Mouse (Mus musculus) brain, embryonic 18.5 days (tissue): ENCODE results near the gene Slc25a30.
"Not testable (repeated sequence)": the region's sequence is repeated elsewhere in the genome, so short reads cannot be mapped to it uniquely, and the experiment has no call there.

Experiments used
- DNase-seq: peaks from one replicate; pipeline ENCODE4 v3.0.0-alpha.2; 2012; ENCODE audit warnings: low read depth, low spot score

Gene Slc25a30

GRCm38 (mm10) chr14:75793110-75793509 is 6.3 kb upstream of the Slc25a30 start:
- DNase-seq = no peak

GRCm38 (mm10) chr14:75791372-75791771 is 4.5 kb upstream of the Slc25a30 start:
- DNase-seq = no peak

GRCm38 (mm10) chr14:75790411-75790996 is 3.7 kb upstream of the Slc25a30 start:
- no peak for DNase-seq

GRCm38 (mm10) chr14:75789291-75789690 is 2.5 kb upstream of the Slc25a30 start:
- DNase-seq = no peak

GRCm38 (mm10) chr14:75787794-75788175 is 948 bp upstream of the Slc25a30 start:
- no peak for DNase-seq

- peak; percentile 26 for DNase-seq
Measured at GRCm38 (mm10) chr14:75786424-75786867, 391 bp downstream of the Slc25a30 start.

- no peak for DNase-seq
Measured at GRCm38 (mm10) chr14:75779913-75780312, 6.9 kb downstream of the Slc25a30 start.

- no peak for DNase-seq
Measured at GRCm38 (mm10) chr14:75776637-75777036, 10.2 kb downstream of the Slc25a30 start.

GRCm38 (mm10) chr14:75773431-75773830 is 13.4 kb downstream of the Slc25a30 start:
- no peak for DNase-seq

GRCm38 (mm10) chr14:75772407-75772806 is 14.4 kb downstream of the Slc25a30 start:
- DNase-seq = not testable (repeated sequence)

GRCm38 (mm10) chr14:75771101-75771501 is 15.7 kb downstream of the Slc25a30 start:
- DNase-seq = no peak

GRCm38 (mm10) chr14:75769334-75769733 is 17.5 kb downstream of the Slc25a30 start:
- DNase-seq = no peak

GRCm38 (mm10) chr14:75768275-75768608 is 18.6 kb downstream of the Slc25a30 start:
- DNase-seq = no peak

GRCm38 (mm10) chr14:75767492-75768274 is 19.2 kb downstream of the Slc25a30 start:
- peak; percentile 51 for DNase-seq

GRCm38 (mm10) chr14:75761028-75761805 is 25.6 kb downstream of the Slc25a30 start:
- no peak for DNase-seq

GRCm38 (mm10) chr14:75758401-75758800 is 28.4 kb downstream of the Slc25a30 start:
- DNase-seq = no peak

- DNase-seq = no peak
Measured at GRCm38 (mm10) chr14:75757821-75758220, 29.0 kb downstream of the Slc25a30 start.

GRCm38 (mm10) chr14:75756971-75757370 is 29.9 kb downstream of the Slc25a30 start:
- DNase-seq = no peak

GRCm38 (mm10) chr14:75753991-75754817 is 32.6 kb downstream of the Slc25a30 start, which contains the start of gene Cog3:
Gene Cog3, minus strand, starts transcription at chr14:75754517.
- peak; percentile 92 for DNase-seq

- DNase-seq = no peak
Measured at GRCm38 (mm10) chr14:75753206-75753605, 33.6 kb downstream of the Slc25a30 start.

GRCm38 (mm10) chr14:75751040-75751439 is 35.8 kb downstream of the Slc25a30 start:
- no peak for DNase-seq
